Mouse (Mus musculus): ENCODE measurements around the gene Ssx9.
"Not testable (repeated sequence)": the region's sequence is repeated elsewhere in the genome, so short reads cannot be mapped to it uniquely, and the experiment has no call there.

Ssx9 gene

DNA sequence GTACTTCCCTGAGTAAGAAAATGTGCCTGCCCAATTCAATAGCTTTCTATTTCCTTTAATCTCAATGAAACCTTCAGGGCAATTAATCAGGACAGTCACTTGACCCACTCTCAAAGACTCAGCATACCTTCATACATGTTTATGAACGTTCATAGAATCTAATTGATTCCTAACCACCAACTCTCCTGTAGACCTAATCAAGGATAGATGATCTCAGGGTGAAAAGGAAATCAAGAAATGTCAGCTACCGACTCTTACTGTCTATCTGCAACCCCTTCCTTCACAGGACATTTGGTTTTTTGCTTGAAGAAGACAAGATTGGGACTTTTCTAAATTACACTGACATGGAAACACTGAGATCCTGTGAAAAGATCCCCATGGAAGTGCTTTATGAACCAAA, at the start of gene Ssx9:
Gene Ssx9 (plus strand): TSS at position 301 of the 400 bp plus-strand sequence.
- not testable (repeated sequence) for DNase-seq

DNA sequence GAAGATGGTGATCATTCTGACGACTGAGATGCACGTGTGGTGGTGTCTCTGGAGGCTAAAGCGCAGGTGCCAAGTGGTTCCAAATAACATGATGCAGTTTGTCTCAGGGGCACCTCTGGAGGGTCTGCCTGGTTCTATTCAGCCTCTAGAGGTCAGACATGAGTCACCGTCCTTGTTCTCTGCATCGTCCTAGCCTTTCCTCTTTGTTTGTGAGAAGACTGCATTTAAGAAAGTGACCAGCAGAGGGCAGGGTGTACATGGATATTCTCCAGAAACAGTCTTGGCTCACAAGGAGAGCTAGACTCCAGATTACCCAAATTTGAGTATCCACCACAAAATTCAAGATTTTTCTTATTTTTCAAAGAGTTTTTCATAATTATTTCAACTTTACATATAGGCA, 15.3 kb upstream of the Ssx9 start:
- DNase-seq = no peak

DNA sequence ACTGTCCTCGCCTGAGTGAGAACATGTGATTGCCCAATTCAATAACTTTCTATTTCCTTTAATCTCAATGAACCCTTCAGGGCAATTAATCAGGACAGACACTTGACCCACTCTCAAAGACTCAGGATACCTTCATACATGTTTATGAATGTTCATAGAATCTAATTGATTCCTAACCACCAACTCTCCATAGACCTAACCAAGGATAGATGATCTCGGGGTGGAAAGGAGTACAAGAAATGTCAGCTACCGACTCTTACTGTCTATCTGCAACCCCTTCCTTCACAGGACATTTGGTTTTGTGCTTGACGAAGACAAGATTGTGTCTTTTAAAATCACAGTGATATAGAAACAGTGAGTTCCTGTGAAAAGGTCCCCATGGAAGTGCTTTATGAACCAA, 55.2 kb downstream of the Ssx9 start, which contains the start of gene Ssxb5:
Gene Ssxb5 (plus strand): TSS at position 301 of the 400 bp plus-strand sequence.
- not testable (repeated sequence) for DNase-seq

Measured in spleen, adult 18-20 months (tissue).